Mouse (Mus musculus): Measurements from ENCODE around the gene Araf.

- TF ChIP-seq CTCF (IDR thresholded peaks at IDR 0.05; ENCODE audit: control insufficient read depth, insufficient read depth, low read length) (no peak), POLR2A (IDR thresholded peaks at IDR 0.05; ENCODE audit: borderline replicate concordance, control insufficient read depth, low read depth, low read length) (no peak)
Observed at GRCm38 (mm10) chrX:20862105-20863065, 64.8 kb downstream of the Araf start.
